Mouse (Mus musculus): ENCODE measurements around the gene Slc25a28. TPM values are rescaled to one million over a fixed set of nuclear protein-coding genes. Genes with fewer than 3 reads are reported as not detected.
A peak's percentile ranks its signal among the peaks of the same experiment; 100 is the strongest.

Gene Slc25a28
- polyA plus RNA-seq, 1 experiment from 2014 or later = 19.5 TPM

- H3K9ac ChIP-seq (ENCODE audit: low read depth, low read length) = peak overlapping the region; percentile 75
- peak overlapping the region; percentile 51; the same call in 1 of the 2 replicates for H3K27ac ChIP-seq (ENCODE audit: low read length)
- WGBS = under 1% methylated on average over 20 of the region's 20 CpGs
These were observed 59.6 kb downstream of the Slc25a28 start for GRCm38 (mm10) chr19:43615074-43615445.

GRCm38 (mm10) chr19:43614341-43615073, 60.2 kb downstream of the Slc25a28 start:
- Histone ChIP-seq H3K4me2 (ENCODE audit: low read depth, low read length) (peak overlapping the region; percentile 60), H3K4me3 (ENCODE audit: low read length) (peak overlapping the region; percentile 68), H3K4me1 (ENCODE audit: control insufficient read depth, insufficient read depth, low read length) (peaks cover 18% of the 10 kb centered on the region), H3K9me3 (ENCODE audit: control insufficient read depth, low read length) (no peaks in the 10 kb centered on the region), H3K27ac (ENCODE audit: low read length) (peak overlapping the region; percentile 51; the same call in 1 of the 2 replicates), H3K27me3 (replicated peaks; ENCODE audit: control insufficient read depth, insufficient read depth, low read length) (peaks cover 45% of the 10 kb centered on the region), H3K36me3 (ENCODE audit: control insufficient read depth, insufficient read depth, low read length) (no peaks in the 10 kb centered on the region), H3K9ac (ENCODE audit: low read depth, low read length) (peak overlapping the region; percentile 75)
- ATAC-seq = no peak
- WGBS = under 1% methylated on average over 89 of the region's 92 CpGs

More at GRCm38 (mm10) chr19:43615074-43615445, 59.6 kb downstream of the Slc25a28 start:
- Histone ChIP-seq H3K4me1 (ENCODE audit: control insufficient read depth, insufficient read depth, low read length) (peaks cover 19% of the 10 kb centered on the region), H3K4me2 (ENCODE audit: low read depth, low read length) (peak overlapping the region; percentile 60), H3K9me3 (ENCODE audit: control insufficient read depth, low read length) (no peaks in the 10 kb centered on the region), H3K27me3 (replicated peaks; ENCODE audit: control insufficient read depth, insufficient read depth, low read length) (peaks cover 41% of the 10 kb centered on the region), H3K4me3 (ENCODE audit: low read length) (peak overlapping the region; percentile 68), H3K36me3 (ENCODE audit: control insufficient read depth, insufficient read depth, low read length) (no peaks in the 10 kb centered on the region)
- no peak for ATAC-seq

Small RNA genes lying within 50 kb of the gene (microRNA-seq; reads per million reads assigned to microRNA genes)
- not detected for gene Gm22646

Other genes with a start within 250 kb of the Slc25a28 start
- 1.3 and 1.4 TPM in 2 replicates for gene Cnnm1, start 234.4 kb downstream of the Slc25a28 start, polyA plus RNA-seq (2015; fragmentation: Nextera tagmentation; extraction: Ambion mirVana)
- 70.5 and 73.4 TPM in 2 replicates for gene Got1, start 150.3 kb downstream of the Slc25a28 start, polyA plus RNA-seq (2015; fragmentation: Nextera tagmentation; extraction: Ambion mirVana)
- gene Nkx2-3, start 62.6 kb downstream of the Slc25a28 start, polyA plus RNA-seq (2015; fragmentation: Nextera tagmentation; extraction: Ambion mirVana) = 61.3 and 64.6 TPM in 2 replicates
- gene Entpd7, start 14.8 kb upstream of the Slc25a28 start, polyA plus RNA-seq (2015; fragmentation: Nextera tagmentation; extraction: Ambion mirVana) = 27.6 and 36.9 TPM in 2 replicates
- 23.5 and 25.6 TPM in 2 replicates for gene Cutc, start 78.1 kb upstream of the Slc25a28 start, polyA plus RNA-seq (2015; fragmentation: Nextera tagmentation; extraction: Ambion mirVana)
- 18.6 and 21.7 TPM in 2 replicates for gene Cox15, start 78.1 kb upstream of the Slc25a28 start, polyA plus RNA-seq (2015; fragmentation: Nextera tagmentation; extraction: Ambion mirVana)
- 24.1 and 31.4 TPM in 2 replicates for gene Abcc2, start 107.3 kb upstream of the Slc25a28 start, polyA plus RNA-seq (2015; fragmentation: Nextera tagmentation; extraction: Ambion mirVana)

All from intestine, embryonic 16.5 days (tissue).